Mouse (Mus musculus): Measurements from ENCODE around the gene Zfp652. TPM values are rescaled to one million over a fixed set of nuclear protein-coding genes. Genes with fewer than 3 reads are reported as not detected.

Gene Zfp652
- polyA plus RNA-seq, 1 experiment from 2014 or later = 6.7 TPM

DNA sequence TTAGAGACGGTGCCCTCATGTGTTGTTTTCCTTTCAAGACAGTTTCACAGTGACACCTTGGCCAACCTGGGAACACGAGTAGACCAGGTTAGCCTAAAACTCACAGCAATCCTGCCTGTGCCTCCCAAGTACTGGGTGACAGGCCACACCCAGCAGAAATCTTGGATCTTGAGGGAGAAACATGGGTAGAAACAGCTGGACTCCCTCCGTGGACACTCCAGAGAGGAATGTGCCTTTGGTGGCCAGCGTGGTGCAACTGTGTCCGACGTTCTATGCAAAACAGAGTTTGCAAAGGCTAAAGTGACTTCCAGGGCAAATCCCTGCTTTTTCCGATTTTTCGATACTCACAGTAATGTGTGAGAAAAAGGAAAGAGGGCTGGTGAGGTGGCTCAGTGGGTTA is 68.0 kb downstream of the Zfp652 start:
- no peak for ATAC-seq (ENCODE audit: insufficient number of reproducible peaks, insufficient read depth, low FRiP score, low read depth)
- Histone ChIP-seq H3K4me2 (ENCODE audit: low read length) (no peak overlapping the region), H3K36me3 (ENCODE audit: control insufficient read depth, insufficient read depth, low read length) (no peaks in the 10 kb centered on the region; the same call in 1 of the 2 replicates), H3K4me3 (ENCODE audit: control insufficient read depth in 1 of 2, insufficient read depth in 1 of 2, low read depth in 1 of 2, low read length in 2 of 2) (no peak overlapping the region), H3K27ac (replicated peaks in 1 of 2; ENCODE audit: control insufficient read depth in 1 of 2, insufficient read depth in 1 of 2, low read depth in 2 of 2, low read length in 2 of 2) (no peak overlapping the region), H3K9ac (ENCODE audit: low read length) (no peak overlapping the region), H3K9me3 (ENCODE audit: control insufficient read depth, low read length) (peaks cover 2% of the 10 kb centered on the region; the same call in 1 of the 2 replicates), H3K27me3 (ENCODE audit: control insufficient read depth, insufficient read depth, low read length) (no peaks in the 10 kb centered on the region), H3K4me1 (ENCODE audit: control insufficient read depth in 2 of 2, insufficient read depth in 2 of 2, low read length in 2 of 2) (peaks cover 4 to 6% of the 10 kb centered on the region in 2 experiments; a peak in 3 of 4 replicates)
- WGBS = 88% methylated on average over 8 of the region's 8 CpGs

DNA sequence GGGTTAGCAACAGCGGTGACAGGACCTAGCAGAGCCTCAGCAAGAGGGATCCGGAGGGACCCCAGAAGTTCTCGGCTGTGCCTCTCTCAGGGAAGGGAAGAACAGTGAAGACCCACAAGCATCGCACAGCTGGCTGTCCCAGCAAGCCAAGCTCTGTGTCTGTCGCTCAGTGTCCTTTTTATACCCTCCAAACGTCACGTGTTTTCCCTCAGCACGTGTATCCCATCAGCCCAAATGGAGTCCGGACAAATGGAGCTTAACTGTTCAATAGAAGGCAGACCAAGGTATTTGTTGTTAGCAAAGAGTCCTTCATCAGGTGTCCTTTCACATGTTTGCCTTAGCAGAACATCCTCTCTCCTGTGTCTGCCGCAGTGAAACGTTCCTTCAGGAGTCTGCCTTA is 69.1 kb downstream of the Zfp652 start:
- Histone ChIP-seq H3K4me3 (ENCODE audit: control insufficient read depth in 1 of 2, insufficient read depth in 1 of 2, low read depth in 1 of 2, low read length in 2 of 2) (no peak overlapping the region), H3K27me3 (ENCODE audit: control insufficient read depth, insufficient read depth, low read length) (no peaks in the 10 kb centered on the region), H3K4me1 (ENCODE audit: control insufficient read depth in 2 of 2, insufficient read depth in 2 of 2, low read length in 2 of 2) (peaks cover 4 to 6% of the 10 kb centered on the region in 2 experiments; a peak in 3 of 4 replicates), H3K9ac (ENCODE audit: low read length) (no peak overlapping the region), H3K36me3 (ENCODE audit: control insufficient read depth, insufficient read depth, low read length) (no peaks in the 10 kb centered on the region), H3K9me3 (ENCODE audit: control insufficient read depth, low read length) (peaks cover 5% of the 10 kb centered on the region; the same call in 1 of the 2 replicates), H3K4me2 (ENCODE audit: low read length) (no peak overlapping the region), H3K27ac (replicated peaks in 1 of 2; ENCODE audit: control insufficient read depth in 1 of 2, insufficient read depth in 1 of 2, low read depth in 2 of 2, low read length in 2 of 2) (no peak overlapping the region)
- no peak for ATAC-seq (ENCODE audit: insufficient number of reproducible peaks, insufficient read depth, low FRiP score, low read depth)
- 82% methylated on average over 11 of the region's 11 CpGs for WGBS

DNA sequence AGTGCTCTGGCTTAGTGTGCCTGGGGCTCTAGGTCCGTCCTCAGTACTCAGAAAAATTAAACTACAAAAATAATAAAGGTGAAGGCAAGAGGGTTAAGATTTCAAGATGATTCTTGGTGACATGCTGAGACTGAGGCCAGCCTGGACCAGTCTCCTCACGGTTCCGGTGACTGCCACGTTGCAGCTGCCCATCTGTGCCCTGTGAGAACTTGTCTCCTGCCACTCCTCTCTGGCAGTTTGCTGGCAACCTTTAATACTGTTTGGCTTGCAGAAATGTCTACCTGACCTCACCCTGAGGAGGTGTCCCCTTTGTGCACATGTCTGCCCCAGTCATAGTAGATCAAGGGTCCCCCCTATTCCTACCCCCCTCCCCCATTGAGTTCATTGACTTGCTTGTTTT is 71.0 kb downstream of the Zfp652 start:
- Histone ChIP-seq H3K27ac (replicated peaks in 1 of 2; ENCODE audit: control insufficient read depth in 1 of 2, insufficient read depth in 1 of 2, low read depth in 2 of 2, low read length in 2 of 2) (no peak overlapping the region), H3K9me3 (ENCODE audit: control insufficient read depth, low read length) (peaks cover 5% of the 10 kb centered on the region; the same call in 1 of the 2 replicates), H3K36me3 (ENCODE audit: control insufficient read depth, insufficient read depth, low read length) (no peaks in the 10 kb centered on the region), H3K9ac (ENCODE audit: low read length) (no peak overlapping the region), H3K4me3 (ENCODE audit: control insufficient read depth in 1 of 2, insufficient read depth in 1 of 2, low read depth in 1 of 2, low read length in 2 of 2) (no peak overlapping the region), H3K27me3 (ENCODE audit: control insufficient read depth, insufficient read depth, low read length) (no peaks in the 10 kb centered on the region), H3K4me1 (ENCODE audit: control insufficient read depth in 2 of 2, insufficient read depth in 2 of 2, low read length in 2 of 2) (no peaks in the 10 kb centered on the region), H3K4me2 (ENCODE audit: low read length) (no peak overlapping the region)
- WGBS = 85% methylated on average over 4 of the region's 4 CpGs
- ATAC-seq (ENCODE audit: insufficient number of reproducible peaks, insufficient read depth, low FRiP score, low read depth) = no peak

DNA sequence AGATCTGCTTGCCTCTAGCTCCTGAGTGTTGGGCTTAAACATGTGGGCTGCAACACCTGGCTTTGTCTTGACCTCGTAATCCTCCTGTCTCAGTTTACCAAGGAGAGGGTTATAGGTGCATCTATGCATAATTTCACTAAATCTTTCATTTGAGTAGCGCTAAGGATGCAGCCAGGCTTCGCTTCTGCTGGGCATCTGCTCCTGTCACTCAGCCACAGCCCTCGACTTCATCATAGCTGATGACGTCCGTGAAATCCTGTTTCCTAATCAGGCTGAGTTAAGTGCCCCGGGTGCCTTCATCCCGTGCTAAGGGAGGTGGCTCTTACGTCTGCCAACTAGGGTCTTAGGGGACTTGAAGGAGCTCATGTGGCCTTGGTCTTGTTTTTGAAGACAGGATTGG is 71.5 kb downstream of the Zfp652 start:
- Histone ChIP-seq H3K4me1 (ENCODE audit: control insufficient read depth in 2 of 2, insufficient read depth in 2 of 2, low read length in 2 of 2) (no peaks in the 10 kb centered on the region), H3K9ac (ENCODE audit: low read length) (no peak overlapping the region), H3K9me3 (ENCODE audit: control insufficient read depth, low read length) (peaks cover 5% of the 10 kb centered on the region; the same call in 1 of the 2 replicates), H3K36me3 (ENCODE audit: control insufficient read depth, insufficient read depth, low read length) (no peaks in the 10 kb centered on the region), H3K4me2 (ENCODE audit: low read length) (no peak overlapping the region), H3K27ac (replicated peaks in 1 of 2; ENCODE audit: control insufficient read depth in 1 of 2, insufficient read depth in 1 of 2, low read depth in 2 of 2, low read length in 2 of 2) (no peak overlapping the region), H3K27me3 (ENCODE audit: control insufficient read depth, insufficient read depth, low read length) (no peaks in the 10 kb centered on the region), H3K4me3 (ENCODE audit: control insufficient read depth in 1 of 2, insufficient read depth in 1 of 2, low read depth in 1 of 2, low read length in 2 of 2) (no peak overlapping the region)
- WGBS = 62% methylated on average over 9 of the region's 9 CpGs
- ATAC-seq (ENCODE audit: insufficient number of reproducible peaks, insufficient read depth, low FRiP score, low read depth) = no peak

DNA sequence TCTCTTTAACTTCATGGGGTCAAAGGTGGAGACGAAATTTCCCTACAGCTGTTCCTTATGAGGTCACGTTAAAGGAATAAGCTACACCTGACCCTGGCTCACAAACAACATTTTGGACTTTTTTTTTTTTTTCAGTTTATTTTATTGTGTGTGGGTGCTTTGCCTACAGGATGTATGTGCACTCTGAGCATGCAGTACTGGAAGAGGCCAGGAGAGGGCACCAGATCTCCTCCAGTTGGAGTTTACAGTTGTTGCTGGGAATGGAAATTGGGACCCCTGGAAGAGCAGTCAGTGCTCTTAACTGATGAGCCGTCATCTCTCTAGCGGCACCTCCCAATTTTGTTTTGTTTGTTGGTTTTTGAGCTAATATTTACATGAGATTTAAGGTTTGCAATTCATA is 73.2 kb downstream of the Zfp652 start:
- H3K9ac ChIP-seq (ENCODE audit: low read length) = no peak overlapping the region
- peaks cover 5% of the 10 kb centered on the region; the same call in 1 of the 2 replicates for H3K9me3 ChIP-seq (ENCODE audit: control insufficient read depth, low read length)
- H3K4me2 ChIP-seq (ENCODE audit: low read length) = no peak overlapping the region
- no peaks in the 10 kb centered on the region for H3K4me1 ChIP-seq (ENCODE audit: control insufficient read depth in 2 of 2, insufficient read depth in 2 of 2, low read length in 2 of 2)
- no peak for ATAC-seq (ENCODE audit: insufficient number of reproducible peaks, insufficient read depth, low FRiP score, low read depth)
- no peak overlapping the region for H3K27ac ChIP-seq (replicated peaks in 1 of 2; ENCODE audit: control insufficient read depth in 1 of 2, insufficient read depth in 1 of 2, low read depth in 2 of 2, low read length in 2 of 2)
- no peaks in the 10 kb centered on the region for H3K36me3 ChIP-seq (ENCODE audit: control insufficient read depth, insufficient read depth, low read length)
- no peaks in the 10 kb centered on the region for H3K27me3 ChIP-seq (ENCODE audit: control insufficient read depth, insufficient read depth, low read length)
- H3K4me3 ChIP-seq (ENCODE audit: control insufficient read depth in 1 of 2, insufficient read depth in 1 of 2, low read depth in 1 of 2, low read length in 2 of 2) = no peak overlapping the region
- WGBS = 93% methylated on average over 4 of the region's 4 CpGs

DNA sequence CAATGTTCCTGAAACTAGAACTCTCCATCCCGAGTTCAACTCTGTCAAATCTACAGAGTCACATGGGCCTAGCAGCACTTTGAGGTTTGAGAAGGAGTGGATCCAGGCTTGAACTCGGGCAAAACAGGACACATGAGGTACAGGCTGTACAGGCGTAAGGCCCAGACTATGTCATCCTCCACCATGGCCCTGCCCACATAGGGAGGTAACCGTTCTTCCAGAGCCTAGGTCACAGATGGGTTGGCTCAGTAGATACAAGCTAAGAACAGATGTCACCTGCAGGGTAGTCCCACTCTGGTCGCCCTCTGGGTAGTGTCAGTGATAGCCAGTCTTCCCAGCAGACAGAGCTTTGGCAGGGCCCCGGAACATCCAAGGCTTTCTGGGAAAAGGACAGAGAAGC is 74.0 kb downstream of the Zfp652 start:
- no peak for ATAC-seq (ENCODE audit: insufficient number of reproducible peaks, insufficient read depth, low FRiP score, low read depth)
- 81% methylated on average over 6 of the region's 6 CpGs for WGBS
- no peak overlapping the region for H3K9ac ChIP-seq (ENCODE audit: low read length)
- H3K27ac ChIP-seq (replicated peaks in 1 of 2; ENCODE audit: control insufficient read depth in 1 of 2, insufficient read depth in 1 of 2, low read depth in 2 of 2, low read length in 2 of 2) = no peak overlapping the region
- no peak overlapping the region for H3K4me3 ChIP-seq (ENCODE audit: control insufficient read depth in 1 of 2, insufficient read depth in 1 of 2, low read depth in 1 of 2, low read length in 2 of 2)
- H3K9me3 ChIP-seq (ENCODE audit: control insufficient read depth, low read length) = peaks cover 5% of the 10 kb centered on the region; the same call in 1 of the 2 replicates
- no peaks in the 10 kb centered on the region for H3K27me3 ChIP-seq (ENCODE audit: control insufficient read depth, insufficient read depth, low read length)
- no peaks in the 10 kb centered on the region for H3K4me1 ChIP-seq (ENCODE audit: control insufficient read depth in 2 of 2, insufficient read depth in 2 of 2, low read length in 2 of 2)
- no peaks in the 10 kb centered on the region for H3K36me3 ChIP-seq (ENCODE audit: control insufficient read depth, insufficient read depth, low read length)
- H3K4me2 ChIP-seq (ENCODE audit: low read length) = no peak overlapping the region

DNA sequence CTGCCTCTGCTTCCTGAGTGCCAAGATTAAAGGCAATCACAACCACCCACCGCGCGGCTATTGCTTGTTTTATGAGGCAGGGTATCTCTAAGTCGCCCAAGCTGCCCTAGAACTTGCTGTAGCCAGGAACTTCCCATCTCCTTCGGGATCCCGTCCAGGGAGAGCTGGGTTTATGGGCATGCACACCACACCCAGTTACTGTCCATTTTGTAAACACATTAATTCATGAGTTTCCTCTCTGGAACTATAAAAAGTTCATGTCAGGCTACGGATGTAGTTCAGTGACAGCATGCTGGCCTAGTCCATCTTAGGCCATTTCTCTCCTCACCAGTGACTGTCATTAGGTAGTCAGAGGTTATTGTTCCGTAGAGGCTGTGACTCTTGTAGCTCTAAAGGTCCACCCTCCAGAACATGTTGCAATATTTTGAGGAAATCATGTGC is 77.0 kb downstream of the Zfp652 start:
- Histone ChIP-seq H3K27ac (replicated peaks in 1 of 2; ENCODE audit: control insufficient read depth in 1 of 2, insufficient read depth in 1 of 2, low read depth in 2 of 2, low read length in 2 of 2) (no peak overlapping the region), H3K4me3 (ENCODE audit: control insufficient read depth in 1 of 2, insufficient read depth in 1 of 2, low read depth in 1 of 2, low read length in 2 of 2) (no peak overlapping the region), H3K9me3 (ENCODE audit: control insufficient read depth, low read length) (peaks cover 5% of the 10 kb centered on the region; the same call in 1 of the 2 replicates), H3K9ac (ENCODE audit: low read length) (no peak overlapping the region), H3K36me3 (ENCODE audit: control insufficient read depth, insufficient read depth, low read length) (no peaks in the 10 kb centered on the region), H3K4me2 (ENCODE audit: low read length) (no peak overlapping the region), H3K27me3 (ENCODE audit: control insufficient read depth, insufficient read depth, low read length) (no peaks in the 10 kb centered on the region), H3K4me1 (ENCODE audit: control insufficient read depth in 2 of 2, insufficient read depth in 2 of 2, low read length in 2 of 2) (peaks cover 9% of the 10 kb centered on the region in 2 experiments)
- no peak for ATAC-seq (ENCODE audit: insufficient number of reproducible peaks, insufficient read depth, low FRiP score, low read depth)
- 79% methylated on average over 8 of the region's 8 CpGs for WGBS

DNA sequence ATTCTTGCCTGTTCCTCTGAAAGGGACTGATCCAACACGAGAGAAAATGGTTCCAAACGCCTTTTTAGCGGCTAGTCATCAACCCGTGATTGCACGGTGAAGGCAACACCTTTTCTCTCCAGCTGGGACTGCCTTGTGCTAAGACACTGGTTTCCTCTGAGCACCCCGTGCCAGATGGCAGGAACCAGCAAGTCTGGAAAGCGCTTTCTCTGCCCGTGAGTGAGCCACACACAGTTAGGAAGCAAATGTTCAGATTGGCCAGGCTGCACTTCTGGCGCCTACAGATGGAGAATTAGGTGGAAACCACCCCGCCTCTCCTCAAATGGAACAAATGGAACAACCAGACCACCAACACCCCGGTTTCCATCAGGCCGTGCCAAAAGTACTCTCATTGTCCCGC is 79.3 kb downstream of the Zfp652 start:
- Histone ChIP-seq H3K4me1 (ENCODE audit: control insufficient read depth in 2 of 2, insufficient read depth in 2 of 2, low read length in 2 of 2) (peaks cover 17 to 23% of the 10 kb centered on the region in 2 experiments), H3K4me2 (ENCODE audit: low read length) (no peak overlapping the region), H3K27me3 (ENCODE audit: control insufficient read depth, insufficient read depth, low read length) (peaks cover 5% of the 10 kb centered on the region; the same call in 1 of the 2 replicates), H3K4me3 (ENCODE audit: control insufficient read depth in 1 of 2, insufficient read depth in 1 of 2, low read depth in 1 of 2, low read length in 2 of 2) (no peak overlapping the region), H3K36me3 (ENCODE audit: control insufficient read depth, insufficient read depth, low read length) (no peaks in the 10 kb centered on the region), H3K9ac (ENCODE audit: low read length) (no peak overlapping the region), H3K9me3 (ENCODE audit: control insufficient read depth, low read length) (no peaks in the 10 kb centered on the region), H3K27ac (replicated peaks in 1 of 2; ENCODE audit: control insufficient read depth in 1 of 2, insufficient read depth in 1 of 2, low read depth in 2 of 2, low read length in 2 of 2) (no peak overlapping the region)
- ATAC-seq (ENCODE audit: insufficient number of reproducible peaks, insufficient read depth, low FRiP score, low read depth) = no peak
- WGBS = 80% methylated on average over 13 of the region's 13 CpGs

All from heart, embryonic 14.5 days (tissue).